Mouse (Mus musculus) liver, adult 2 months (tissue): ENCODE results near the gene Tlr6.

Experiments used
- CTCF ChIP-seq: fragments of 200-500 bp; IDR thresholded peaks from 2 replicates; pipeline ENCODE4 v1.5.1; 2011; ENCODE audit warnings: low read depth, low read length, control low read depth
- POLR2A ChIP-seq: fragments of 200-500 bp; IDR thresholded peaks from 2 replicates; pipeline ENCODE4 v1.6.1; 2011; ENCODE audit warnings: low read length, control low read depth; ENCODE audit not compliant: insufficient read depth; ENCODE audit errors: extremely low read depth

DNA sequence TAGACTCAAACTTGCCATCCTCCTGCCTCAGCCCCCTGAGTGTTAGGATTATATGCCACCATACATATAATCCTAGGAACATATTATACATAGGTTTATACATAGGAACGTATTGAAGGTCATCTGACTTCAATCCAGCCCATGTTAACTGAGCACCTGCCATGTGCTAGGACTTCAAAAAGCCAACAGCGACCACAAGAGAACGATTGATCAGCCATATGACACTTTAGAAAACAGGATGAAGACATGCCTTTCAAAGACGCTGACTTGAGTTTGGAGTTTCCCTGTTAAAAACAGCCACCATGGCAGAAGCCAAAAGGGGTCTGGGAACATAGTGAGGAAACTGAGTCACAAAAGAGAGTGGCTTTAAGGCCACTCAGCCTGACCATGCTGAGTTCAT lies 45.4 kb upstream of the Tlr6 start:
- no peak for TF ChIP-seq POLR2A
- TF ChIP-seq CTCF: no peak
